Mouse (Mus musculus) layer of hippocampus, adult 11-12 months (tissue): ENCODE results near the gene Gas2l2.

Experiments used
- DNase-seq: peaks from one replicate; pipeline ENCODE4 v3.0.0; 2022; ENCODE audit warnings: low spot score

The Gas2l2 gene

DNA sequence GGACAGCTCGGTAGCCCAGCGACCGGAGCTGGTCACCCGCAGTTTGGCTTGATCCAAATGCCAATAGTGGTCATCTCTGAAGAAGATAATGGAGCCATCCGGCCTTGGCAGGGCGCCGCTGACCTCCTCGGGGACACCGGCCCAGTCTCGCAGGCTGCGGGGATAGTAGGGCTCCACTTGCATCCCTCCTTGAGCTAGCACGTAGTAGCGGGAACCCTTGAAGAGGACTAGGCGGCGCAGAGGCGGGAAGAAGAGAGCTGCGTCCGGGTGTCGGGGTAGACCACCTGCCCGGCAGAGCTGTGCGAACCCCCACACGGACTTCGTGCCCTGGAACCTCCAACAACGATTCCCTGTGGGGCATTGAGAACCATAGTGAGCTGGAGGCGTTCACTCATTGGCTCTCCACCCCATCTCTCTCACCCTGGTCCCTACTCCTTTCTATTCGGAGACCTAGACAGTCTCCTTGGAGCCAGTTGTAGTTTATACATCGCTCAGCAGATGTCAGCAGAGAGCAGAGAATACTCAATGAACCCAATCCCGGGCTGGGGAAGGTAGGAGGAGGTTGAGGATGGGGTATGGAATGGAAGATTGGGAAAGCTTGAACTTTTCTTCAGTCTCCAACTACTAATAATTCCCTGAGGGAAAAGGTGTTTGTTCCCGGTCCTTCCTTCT is 13.5 kb upstream of the Gas2l2 start:
- peak; percentile 81 for DNase-seq

DNA sequence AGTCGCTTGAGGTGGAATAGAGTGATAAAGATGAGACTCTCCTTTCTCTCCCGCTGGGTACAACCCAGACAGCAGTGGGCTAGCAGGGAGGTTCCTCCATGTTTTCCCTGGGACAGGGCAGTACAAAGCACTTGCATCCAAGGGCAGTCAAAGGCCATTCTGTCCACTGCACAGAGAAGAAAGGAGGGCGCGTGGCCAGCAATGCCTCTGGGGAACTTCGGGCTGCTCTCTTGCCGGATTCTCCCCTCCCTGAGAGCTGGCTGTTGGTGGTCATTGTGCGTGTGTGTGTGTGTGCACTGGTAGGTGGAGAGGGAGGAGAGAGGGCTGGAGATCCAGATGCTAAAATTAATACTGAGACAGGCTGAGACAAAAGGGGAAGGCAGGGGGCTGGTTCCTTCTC is 12.0 kb upstream of the Gas2l2 start:
- DNase-seq: peak; percentile 57

DNA sequence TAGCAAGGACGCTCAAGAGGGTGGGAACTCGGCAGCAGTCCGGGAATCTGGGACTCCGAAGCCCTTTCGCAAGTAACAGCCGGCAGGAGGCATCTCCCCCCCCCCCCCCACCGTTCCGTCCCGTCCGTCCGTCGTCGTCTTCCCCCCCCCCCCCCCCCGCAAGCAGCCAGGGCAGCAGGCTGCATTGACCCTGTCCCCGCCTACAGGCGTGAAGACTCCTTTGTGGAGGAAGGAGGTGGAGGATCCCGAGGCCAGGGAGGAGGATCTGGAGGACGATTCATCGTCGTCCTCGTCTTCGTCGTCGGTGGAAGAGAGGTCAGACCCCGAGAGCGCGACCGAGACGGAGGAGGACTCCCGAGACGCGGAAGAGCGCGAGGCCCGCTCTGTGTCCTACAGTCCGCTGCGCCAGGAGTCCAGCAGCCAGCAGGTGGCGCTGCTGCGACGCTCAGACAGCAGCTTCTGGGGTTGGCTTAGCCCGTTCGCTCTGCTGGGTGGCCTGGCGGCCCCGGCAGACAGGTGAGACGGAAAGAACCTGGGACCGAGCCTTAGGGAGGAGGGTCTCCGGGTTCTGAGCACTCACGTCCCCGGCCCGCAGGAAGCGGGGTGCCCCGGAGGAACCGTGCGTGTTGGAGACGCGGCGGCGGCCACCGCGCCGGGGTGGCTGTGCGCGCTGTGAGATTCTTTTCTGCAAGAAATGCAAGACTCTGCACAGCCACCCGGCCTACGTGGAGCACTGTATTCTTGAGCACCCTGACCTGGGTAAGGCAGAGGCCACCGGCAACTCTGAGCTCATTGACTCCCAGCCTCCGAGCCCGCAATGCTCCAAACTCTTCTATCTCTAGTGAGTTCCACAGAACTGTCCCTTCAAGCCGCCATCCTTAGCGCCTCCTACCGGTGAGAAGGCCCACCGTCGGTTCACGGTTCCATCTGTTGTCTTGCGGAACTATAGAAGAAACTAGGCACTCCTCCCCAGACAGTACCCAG is 11.1 kb upstream of the Gas2l2 start:
- peak; percentile 92 for DNase-seq

DNA sequence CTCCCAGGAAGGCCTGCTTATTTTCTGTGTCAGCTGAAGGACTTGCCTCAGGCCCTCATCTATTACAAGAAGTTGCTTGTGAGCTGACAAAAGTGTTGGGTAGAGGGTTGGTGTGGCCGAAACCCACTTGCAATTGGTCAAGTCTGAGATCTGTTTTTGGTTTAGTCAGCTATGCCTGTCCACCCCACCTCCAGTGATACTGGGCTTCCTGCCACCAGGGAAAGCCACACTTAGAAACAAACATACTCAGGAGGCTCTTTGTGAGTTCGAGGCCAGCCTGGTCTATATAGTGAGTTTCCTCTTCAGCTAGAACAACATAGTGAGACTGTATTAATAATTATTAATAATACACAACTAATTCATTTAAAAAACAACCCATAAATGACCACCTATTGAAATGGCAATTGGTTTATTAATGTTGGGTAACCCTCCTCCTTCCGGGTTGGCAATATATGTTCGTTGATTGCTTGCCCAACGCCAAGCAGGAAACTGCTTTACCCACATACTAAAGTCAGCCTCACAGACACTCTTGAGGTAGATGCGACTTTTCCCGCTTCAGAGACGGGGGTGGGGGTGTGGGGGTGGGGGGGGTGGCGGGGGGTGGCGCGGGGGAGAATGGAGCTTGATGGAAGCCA is 10.3 kb upstream of the Gas2l2 start:
- DNase-seq: no peak

DNA sequence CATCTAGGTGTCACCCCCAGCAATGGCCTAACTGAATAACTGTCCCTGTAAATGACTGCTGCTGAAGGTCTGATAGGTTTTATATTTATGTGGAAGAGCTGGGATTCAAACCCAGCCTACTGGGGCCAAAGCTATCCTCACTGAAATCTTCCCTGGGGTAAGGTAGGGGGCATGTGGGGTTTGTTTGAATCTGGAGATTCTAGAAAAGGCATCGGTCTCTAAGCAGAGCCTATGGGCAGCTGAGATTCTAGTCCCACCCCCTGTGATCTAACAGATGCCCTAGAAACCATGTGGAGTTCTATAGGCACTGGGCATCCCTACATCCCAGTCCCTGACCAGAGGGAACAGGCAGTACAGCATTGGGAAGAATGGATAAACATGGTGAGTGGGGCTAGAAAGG is 8.1 kb upstream of the Gas2l2 start, which contains the start of gene 1700020L24Rik:
Gene 1700020L24Rik (plus strand): TSS at position 301 of the 400 bp plus-strand sequence.
- no peak for DNase-seq

DNA sequence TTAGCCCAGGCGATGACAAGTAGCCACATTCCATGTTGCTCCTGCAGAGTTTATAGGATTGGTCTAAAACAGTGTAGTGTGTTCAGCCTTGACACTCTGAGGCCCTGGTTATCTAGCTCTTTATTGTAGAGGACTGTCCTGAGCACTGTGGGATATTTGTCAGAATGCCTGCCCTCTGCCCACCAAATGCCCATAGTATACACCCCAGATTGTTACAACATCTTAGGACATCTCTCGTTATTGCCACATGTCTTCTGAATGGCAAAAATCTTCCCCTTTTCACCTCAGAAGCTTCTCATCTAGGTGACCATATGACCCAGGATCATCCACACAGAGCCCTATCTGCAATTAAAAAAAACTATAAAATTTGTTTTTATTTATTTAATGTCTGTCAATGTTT is 3.3 kb upstream of the Gas2l2 start:
- DNase-seq: no peak

DNA sequence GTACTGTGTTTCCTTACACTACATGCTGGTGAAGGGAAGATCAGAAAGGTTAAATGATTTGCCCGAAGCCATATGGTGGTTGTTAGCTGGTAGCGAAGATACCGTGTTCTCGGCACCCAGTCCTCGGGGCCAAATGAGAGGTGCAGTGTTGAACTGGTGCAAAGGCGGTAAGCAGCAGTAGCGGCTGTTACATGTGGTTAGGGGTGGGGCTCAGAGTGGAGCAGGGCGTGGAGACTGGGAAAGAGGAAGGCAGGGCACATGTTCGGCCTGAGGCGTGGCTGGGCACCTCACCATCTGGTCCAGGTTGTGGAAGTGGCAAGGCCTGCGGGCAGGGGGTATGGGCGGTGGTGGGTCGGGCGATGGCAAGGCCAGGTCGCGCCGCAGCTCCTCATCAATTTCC is 2.3 kb downstream of the Gas2l2 start:
- no peak for DNase-seq

DNA sequence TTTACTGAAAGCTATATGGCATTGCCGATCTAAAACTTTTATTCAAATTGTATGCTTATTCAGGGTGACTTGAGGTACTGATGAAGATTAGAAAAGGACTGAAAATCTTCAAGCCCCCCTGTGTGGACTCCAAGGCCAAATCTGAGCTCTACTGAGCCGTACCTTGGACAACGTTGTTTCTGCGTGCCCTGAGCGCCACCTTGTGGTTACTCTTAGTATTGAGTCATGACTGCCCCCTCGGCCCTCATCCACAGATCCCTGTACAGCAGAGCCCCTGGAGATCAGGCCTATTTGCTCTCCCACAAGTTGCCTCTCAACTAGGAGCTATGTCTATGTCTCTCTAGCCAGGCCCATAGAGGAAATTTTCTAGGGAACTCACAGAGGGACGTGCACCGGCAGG is 4.6 kb downstream of the Gas2l2 start:
- peak; percentile 86 for DNase-seq

DNA sequence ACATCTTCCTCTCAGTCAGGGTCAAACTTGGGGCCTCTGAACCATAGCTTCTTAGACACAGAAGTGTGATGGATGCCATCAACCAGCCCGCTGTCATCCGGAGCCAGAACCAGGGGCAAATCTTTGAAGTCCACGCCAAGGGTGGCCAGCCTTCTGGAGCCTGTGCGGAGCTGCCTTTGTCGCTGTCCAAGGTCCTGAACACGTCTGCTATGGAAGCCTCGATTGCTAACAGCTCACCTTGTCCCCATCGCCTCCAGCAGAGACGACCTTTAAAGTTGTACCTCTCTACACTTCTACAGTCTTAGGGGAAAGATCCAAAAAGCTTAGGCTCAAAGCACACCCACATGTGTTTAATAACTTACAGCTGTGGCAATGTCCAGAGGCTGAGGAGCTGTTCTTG is 8.0 kb downstream of the Gas2l2 start:
- DNase-seq: no peak

DNA sequence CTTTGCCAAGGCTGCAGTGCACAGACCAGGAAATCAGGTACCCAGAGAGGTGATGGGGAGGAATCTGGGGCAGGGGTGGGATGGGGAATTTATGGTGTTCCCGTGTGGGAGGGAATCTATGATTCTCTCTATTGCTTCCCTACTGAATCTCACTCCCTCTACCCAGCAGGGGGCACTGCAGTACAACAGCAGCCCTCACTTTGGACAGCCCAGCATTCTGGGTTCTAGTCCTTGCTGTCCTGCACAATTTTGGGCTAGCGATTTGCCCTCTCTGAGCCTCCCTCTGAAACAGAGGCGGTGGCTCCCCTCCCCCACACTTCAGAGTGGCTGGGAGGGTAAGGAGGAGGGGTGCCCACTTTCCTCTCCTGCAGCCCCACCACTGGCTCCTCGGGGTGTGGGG is 8.9 kb downstream of the Gas2l2 start:
- DNase-seq: no peak

DNA sequence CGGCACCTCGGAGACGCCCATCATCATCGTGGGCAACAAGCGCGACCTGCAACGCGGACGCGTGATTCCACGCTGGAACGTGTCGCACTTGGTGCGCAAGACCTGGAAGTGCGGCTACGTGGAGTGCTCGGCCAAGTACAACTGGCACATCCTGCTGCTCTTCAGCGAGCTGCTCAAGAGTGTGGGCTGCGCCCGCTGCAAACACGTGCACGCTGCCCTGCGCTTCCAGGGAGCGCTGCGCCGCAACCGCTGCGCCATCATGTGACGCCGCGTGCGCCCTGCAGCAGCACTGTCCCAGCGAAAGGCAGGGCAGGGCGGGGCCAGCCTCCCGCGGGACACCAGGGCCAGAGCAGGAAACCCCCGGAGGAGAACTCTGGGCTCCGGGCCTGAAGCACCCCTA is 10.7 kb downstream of the Gas2l2 start:
- DNase-seq: peak; percentile 70

DNA sequence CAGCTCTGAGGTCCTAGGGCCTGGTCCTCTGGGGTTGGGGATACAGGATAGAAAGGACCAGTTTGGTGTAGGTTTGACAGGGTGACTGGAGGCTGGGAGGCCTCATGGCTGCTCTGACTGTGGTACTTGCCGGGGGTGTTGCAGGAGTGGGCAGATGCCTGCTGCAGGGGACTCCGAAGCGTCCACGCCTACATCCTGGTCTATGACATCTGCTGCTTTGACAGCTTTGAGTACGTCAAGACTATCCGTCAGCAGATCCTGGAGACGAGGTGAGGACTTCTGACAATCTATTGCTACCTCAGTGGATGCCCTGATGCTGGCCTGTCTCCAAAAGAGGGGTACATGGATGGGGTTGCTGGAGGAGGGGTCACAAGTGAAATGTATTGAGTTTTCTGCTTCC is 11.5 kb downstream of the Gas2l2 start:
- no peak for DNase-seq

DNA sequence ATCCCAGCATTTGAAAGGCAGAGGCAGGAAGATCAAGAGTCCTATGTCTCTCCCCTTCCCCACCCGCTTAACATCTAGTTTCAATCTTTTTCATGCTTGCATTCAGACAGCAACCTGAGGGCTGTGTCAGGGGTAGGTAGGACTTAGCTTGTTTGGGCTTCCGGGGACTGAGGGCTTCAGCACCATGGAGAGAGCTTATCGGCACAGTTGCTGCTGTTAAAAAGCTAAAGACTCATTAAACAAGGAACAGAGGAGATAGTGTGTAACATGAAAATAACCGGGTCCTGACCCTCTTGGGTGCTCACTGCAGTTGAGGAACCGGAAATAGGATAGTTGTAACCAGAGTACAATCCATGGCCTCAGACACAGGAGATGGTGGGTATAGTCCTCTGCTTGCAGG is 12.2 kb downstream of the Gas2l2 start:
- DNase-seq: no peak

DNA sequence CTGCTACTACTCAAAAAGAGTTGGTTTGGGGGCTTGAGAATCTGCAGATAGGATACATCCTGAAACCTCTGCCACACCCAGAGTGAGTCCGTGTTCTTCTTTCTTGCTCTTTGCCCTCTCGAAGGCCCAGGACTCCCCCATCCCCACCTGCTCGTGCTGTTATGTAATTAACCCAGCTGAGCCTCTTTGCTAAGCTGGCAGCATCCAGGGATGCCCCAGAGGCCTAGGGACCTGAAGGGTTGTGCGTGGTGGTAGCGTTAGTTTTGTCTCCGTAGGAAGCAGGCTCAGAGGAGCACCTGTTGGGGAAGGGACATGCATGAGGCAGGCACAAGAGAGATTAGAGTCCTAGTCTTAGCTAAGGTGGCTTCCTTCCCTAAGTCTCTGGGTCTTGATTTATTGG is 18.7 kb downstream of the Gas2l2 start:
- DNase-seq: no peak

DNA sequence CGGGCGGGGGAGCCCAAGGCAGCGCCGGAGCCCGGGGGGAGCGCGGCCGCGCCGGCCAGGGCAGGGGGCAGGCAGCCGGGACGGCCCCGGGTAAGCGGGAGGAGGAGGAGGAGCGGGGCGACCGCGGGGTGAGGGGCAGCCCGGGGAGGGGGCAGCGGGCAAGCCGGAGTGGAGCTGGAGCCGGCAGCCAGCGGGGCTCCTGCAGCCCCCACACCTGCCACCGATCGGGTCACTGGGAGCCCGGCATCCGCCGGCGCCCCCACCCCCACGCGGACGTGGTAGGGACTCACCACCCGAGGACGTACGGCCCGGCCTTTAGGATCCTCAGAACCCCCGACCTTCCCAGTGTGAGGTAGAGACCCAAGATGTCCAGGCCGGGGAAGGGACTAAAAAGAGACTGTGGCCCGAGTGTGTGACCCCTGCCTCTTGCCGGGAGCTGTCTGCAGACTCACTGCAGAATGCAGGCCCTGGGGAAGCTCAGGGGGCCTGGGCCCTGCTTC is 19.4 kb downstream of the Gas2l2 start:
- DNase-seq: no peak

DNA sequence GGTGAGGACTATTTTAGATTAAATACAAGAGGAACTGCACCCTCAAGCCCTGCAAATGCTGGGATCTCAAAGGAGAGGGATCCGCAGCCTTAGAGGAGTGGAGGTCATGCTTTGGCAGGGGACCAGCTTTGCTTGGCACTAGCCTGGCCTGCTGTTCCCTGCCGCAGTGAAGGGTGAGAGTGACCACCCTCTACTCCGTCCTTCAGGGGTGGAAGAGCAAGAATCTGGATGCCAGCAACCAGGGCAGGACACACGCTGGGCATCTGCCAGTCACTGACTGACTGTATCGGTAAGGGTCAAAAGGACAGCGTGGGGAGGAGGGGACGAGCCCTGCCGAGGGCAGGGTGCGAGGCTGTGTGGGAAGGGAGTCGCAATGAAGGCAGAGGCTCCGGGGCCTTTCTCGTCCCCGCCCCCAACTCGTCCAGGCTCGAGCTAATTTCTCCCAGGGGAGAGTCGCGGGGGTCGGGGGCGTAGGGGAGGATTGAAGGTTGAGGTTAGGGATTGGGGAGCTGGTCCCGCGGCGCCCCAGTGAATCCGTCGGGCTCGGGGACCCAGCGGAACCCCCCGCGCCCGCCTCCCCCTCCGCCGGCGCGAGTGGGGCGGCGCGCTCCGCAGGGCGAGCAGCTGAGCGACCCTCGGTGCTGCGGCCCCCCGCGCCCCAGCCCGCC is 20.0 kb downstream of the Gas2l2 start, which contains the start of gene Rasl10b:
Gene Rasl10b (plus strand): TSS at position 51 of the 668 bp plus-strand sequence.
- no peak for DNase-seq

DNA sequence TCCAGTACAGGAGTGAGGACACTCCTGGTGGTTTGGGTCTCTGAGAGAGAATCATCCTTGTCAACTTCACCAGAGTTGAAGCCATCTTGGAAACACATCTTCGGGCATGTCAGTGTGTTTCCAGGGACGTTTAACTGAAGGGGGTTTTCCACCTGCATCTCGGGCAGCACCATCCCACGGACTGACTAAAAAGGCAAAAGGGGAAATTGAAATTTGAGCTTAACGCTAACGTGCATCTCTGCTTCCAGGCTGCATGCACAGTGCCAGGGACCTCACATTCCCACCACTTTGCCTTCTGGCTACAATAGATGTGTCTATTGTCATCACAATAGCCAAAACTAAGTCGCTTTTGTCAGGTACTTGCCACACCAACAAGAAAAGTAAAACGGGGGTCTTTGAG is 21.0 kb downstream of the Gas2l2 start:
- DNase-seq: no peak

DNA sequence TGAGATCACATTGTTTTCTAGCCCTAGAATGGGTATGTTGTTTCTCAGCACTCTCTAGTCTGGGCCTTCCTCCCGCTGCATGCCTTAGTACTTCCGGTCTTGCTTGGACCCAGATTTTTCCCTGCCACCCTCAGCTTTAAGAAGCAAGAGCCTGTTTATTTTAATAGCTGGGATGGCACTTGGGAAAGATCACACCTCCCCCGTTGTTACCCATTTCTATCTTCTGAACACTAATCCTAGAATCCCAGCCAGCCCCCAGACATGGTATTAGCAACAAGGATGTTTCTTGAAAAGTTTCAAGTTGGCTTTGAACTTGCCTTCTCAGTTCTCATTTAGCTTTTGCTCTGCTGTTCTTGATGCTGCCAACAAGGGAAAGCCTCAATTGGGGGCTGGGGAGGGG is 22.9 kb downstream of the Gas2l2 start:
- DNase-seq: no peak

DNA sequence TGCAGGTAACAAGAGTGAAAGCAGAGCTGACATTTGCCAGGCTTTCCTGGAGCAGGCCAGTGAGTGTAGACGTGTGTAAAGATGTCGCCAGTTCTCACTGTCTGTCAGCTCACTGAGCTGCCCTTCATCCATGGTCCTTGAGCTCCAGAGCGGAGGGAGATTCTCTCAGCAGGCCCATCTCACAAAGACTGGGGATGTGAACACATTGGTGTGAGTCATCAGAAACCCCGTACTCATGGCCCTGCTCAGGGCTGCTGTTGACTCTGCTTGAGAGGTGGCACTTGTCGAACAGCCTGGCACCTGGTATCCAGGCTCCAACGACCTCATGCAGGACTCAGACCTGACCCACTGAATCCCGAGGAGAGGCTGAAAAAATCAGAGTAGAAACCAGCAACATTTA is 25.5 kb downstream of the Gas2l2 start:
- no peak for DNase-seq

DNA sequence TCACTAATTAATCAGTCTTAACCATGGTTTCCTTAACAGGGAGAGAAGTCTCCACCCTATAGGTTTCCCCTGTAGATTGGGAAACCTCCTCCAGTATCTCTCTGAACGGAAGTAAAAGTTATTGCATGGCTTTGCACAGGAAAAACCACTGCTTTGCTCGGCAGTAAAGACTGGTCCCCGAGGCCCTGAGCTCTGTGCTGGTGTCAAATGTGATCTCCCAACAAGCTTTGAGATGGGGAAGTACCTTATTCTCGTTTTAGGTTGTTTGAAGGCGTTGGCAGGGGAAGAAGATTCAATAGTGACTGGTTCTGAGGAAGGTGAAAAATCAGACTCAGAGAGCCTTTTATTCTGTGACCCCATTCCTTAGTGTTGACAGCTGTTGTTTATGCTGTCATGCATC is 30.5 kb downstream of the Gas2l2 start:
- DNase-seq: no peak

DNA sequence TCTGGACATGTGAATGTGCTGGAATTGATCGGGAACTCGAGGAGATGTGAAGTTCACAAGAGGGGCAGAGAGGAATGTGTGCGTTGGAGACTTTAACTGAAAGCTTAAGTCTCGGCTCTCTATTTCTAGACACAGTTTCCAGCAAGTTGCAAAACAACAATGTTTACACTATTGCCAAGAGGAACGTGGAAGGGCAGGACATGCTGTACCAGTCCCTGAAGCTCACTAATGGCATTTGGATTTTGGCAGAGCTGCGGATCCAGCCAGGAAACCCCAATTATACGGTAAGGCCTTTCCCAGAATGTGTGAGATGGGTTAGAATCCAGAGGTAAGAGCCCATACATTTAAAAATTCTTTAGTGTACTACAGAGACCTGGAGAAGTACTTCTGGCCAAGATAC is 31.6 kb downstream of the Gas2l2 start:
- no peak for DNase-seq
